Mouse (Mus musculus): ENCODE measurements at regions not wholly inside any gene's neighbourhood (a gene's known extent, or its start where the extent isn't known, plus 50 kb on each side); places are given as distances from the start of the nearest gene placed in this dataset.
A peak's percentile ranks its signal among the peaks of the same experiment; 100 is the strongest.

- DNase-seq (ENCODE audit: low spot score in 2 of 2): no peak
These were observed 98.9 kb upstream of the Tmtc1 start for GRCm38 (mm10) chr6:148543047-148543446.

GRCm38 (mm10) chr6:148541981-148542380 lies 97.8 kb upstream of the Tmtc1 start:
- DNase-seq (ENCODE audit: low spot score in 2 of 2): no peak

- no peak for DNase-seq (ENCODE audit: low spot score in 2 of 2)
These were observed 95.2 kb upstream of the Tmtc1 start for GRCm38 (mm10) chr6:148539207-148539960.

- no peak for DNase-seq (ENCODE audit: low spot score in 2 of 2)
These were observed 90.2 kb upstream of the Tmtc1 start for GRCm38 (mm10) chr6:148534364-148534763.

- no peak for DNase-seq (ENCODE audit: low spot score in 2 of 2)
These were observed 86.9 kb upstream of the Tmtc1 start for GRCm38 (mm10) chr6:148531068-148531467.

- DNase-seq (ENCODE audit: low spot score in 2 of 2): no peak
These were observed 84.4 kb upstream of the Tmtc1 start for GRCm38 (mm10) chr6:148528611-148529010.

- peak in 1 of 2 experiments; percentile 39 for DNase-seq (ENCODE audit: low spot score in 2 of 2)
These were observed 78.7 kb upstream of the Tmtc1 start for GRCm38 (mm10) chr6:148522893-148523292.

- DNase-seq (ENCODE audit: low spot score in 2 of 2): no peak
These were observed 73.5 kb upstream of the Tmtc1 start for GRCm38 (mm10) chr6:148517536-148518245.

- DNase-seq (ENCODE audit: low spot score in 2 of 2): no peak
These were observed 72.5 kb upstream of the Tmtc1 start for GRCm38 (mm10) chr6:148516654-148517053.

GRCm38 (mm10) chr6:148515105-148515504 lies 70.9 kb upstream of the Tmtc1 start:
- no peak for DNase-seq (ENCODE audit: low spot score in 2 of 2)

GRCm38 (mm10) chr6:148514645-148515044 lies 70.5 kb upstream of the Tmtc1 start:
- no peak for DNase-seq (ENCODE audit: low spot score in 2 of 2)

- peak; percentile 6 to 47 for DNase-seq (ENCODE audit: low spot score in 2 of 2)
These were observed 69.9 kb upstream of the Tmtc1 start for GRCm38 (mm10) chr6:148514124-148514523.

- DNase-seq (ENCODE audit: low spot score in 2 of 2): no peak
These were observed 68.9 kb upstream of the Tmtc1 start for GRCm38 (mm10) chr6:148513134-148513533.

GRCm38 (mm10) chr6:148505325-148505724 lies 61.1 kb upstream of the Tmtc1 start:
- peak in 1 of 2 experiments; percentile 24 for DNase-seq (ENCODE audit: low spot score in 2 of 2)

GRCm38 (mm10) chr6:148500251-148501179 lies 56.3 kb upstream of the Tmtc1 start:
- DNase-seq (ENCODE audit: low spot score in 2 of 2): no peak
